Mouse (Mus musculus) forebrain, embryonic 11.5 days (tissue): ENCODE measurements around the gene Nxph3. TPM values are rescaled to one million over a fixed set of nuclear protein-coding genes. Genes with fewer than 3 reads are reported as not detected.

Experiments used
- ATAC-seq: fragments of 200-750 bp; cut with Nextera tagmentation; replicated peaks from 2 replicates; pipeline ENCODE4 v1.8.0; 2017; ENCODE audit warnings: moderate TSS enrichment; ENCODE audit not compliant: low FRiP score
- DNase-seq: peaks from one replicate; pipeline ENCODE4 v3.0.0-alpha.2; 2017; ENCODE audit warnings: low spot score
- H3K27ac ChIP-seq: fragments of 300-500 bp; sonication (generic); 2 replicates; pipeline ENCODE4 v1.5.1; 2014; ENCODE audit warnings: low read depth, low read length
- H3K27me3 ChIP-seq: fragments of 300-500 bp; sonication (generic); 2 replicates; pipeline ENCODE4 v1.6.1; 2014; ENCODE audit warnings: mild to moderate bottlenecking, low read length, mixed read lengths; ENCODE audit not compliant: control insufficient read depth, insufficient read depth
- H3K36me3 ChIP-seq: fragments of 300-500 bp; sonication (generic); 2 replicates; pipeline ENCODE4 v1.6.1; 2014; ENCODE audit warnings: mild to moderate bottlenecking, low read length, moderate library complexity, mixed read lengths; ENCODE audit not compliant: control insufficient read depth, insufficient read depth
- H3K4me1 ChIP-seq: fragments of 300-500 bp; sonication (generic); replicated peaks from 2 replicates; pipeline ENCODE4 v1.6.1; 2014; ENCODE audit warnings: low read length, mixed read lengths; ENCODE audit not compliant: control insufficient read depth, insufficient read depth
- H3K4me2 ChIP-seq: fragments of 300-500 bp; sonication (generic); 2 replicates; pipeline ENCODE4 v1.6.1; 2014; ENCODE audit warnings: low read depth, mild to moderate bottlenecking, low read length, moderate library complexity, mixed read lengths; ENCODE audit not compliant: severe bottlenecking
- H3K4me3 ChIP-seq: fragments of 300-500 bp; sonication (generic); 2 replicates; pipeline ENCODE4 v1.5.1; 2014; ENCODE audit warnings: low read depth, low read length
- H3K9ac ChIP-seq: fragments of 300-500 bp; sonication (generic); 2 replicates; pipeline ENCODE4 v1.6.1; 2014; ENCODE audit warnings: low read length
- H3K9me3 ChIP-seq: fragments of 300-500 bp; sonication (generic); 2 replicates; pipeline ENCODE4 v1.6.1; 2016; ENCODE audit warnings: low read length, mixed read lengths; ENCODE audit not compliant: control insufficient read depth
- WGBS: fragments of 180-500 bp; shearing (Covaris S2); extraction: QIAGEN DNeasy Blood & Tissue Kit; methylation state at CpG from one replicate; pipeline ENCODE4 v1.1.7; 2014; 5-methylcytosine and 5-hydroxymethylcytosine counted together
- polyA plus RNA-seq: library from polyadenylated mRNA; unstranded; fragments of >200 nt; fragmentation: Nextera tagmentation; extraction: Ambion mirVana; gene quantifications from 2 replicates; pipeline ENCODE4 v1.2.1, GENCODE M21; 2014

The Nxph3 gene
- polyA plus RNA-seq, 1 experiment from 2014 or later: 0.28 TPM

DNA sequence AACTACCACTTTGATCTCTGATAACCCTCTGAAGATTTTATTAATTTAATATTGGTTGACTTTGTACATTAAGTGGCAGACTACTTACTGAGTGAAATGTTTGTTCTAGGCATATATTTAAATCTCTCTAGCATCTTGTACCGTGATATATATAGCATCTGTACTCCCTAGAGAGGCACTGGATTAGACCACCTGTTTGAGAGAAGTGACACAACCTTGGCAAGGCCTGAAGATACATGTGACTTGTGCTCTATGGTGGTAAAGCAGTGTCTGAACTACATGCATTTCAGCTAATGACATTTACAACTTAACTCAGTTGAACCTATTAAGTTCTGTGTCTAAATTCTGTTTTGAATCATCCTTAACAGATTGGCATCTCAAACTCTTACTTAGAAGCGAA lies 41.4 kb downstream of the Nxph3 start:
- WGBS: 94% methylated on average over 2 of the region's 2 CpGs
- no peak for DNase-seq

DNA sequence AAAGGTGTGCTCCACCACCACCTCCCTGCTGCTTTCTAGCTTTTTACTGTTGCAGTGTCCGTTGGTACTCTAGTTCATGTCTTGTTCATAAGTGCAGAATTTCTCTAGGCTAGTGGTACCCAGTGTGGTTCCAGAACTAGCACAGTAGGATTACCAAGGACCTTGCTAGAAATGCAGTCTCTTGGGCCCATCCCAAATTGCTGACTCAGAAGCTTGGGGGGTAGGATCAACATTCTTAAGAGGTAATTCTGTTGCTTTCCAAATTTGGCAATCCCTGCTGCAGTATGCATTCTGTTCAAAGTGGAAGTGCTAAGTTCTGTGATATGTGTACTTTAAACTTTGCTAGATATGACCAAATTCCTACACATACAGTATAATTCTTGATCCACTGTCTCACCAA lies 46.6 kb downstream of the Nxph3 start:
- WGBS: 88% methylated on average over 1 of the region's 1 CpGs
- Histone ChIP-seq H3K4me3 (no peak overlapping the region), H3K4me2 (no peak overlapping the region), H3K9ac (no peak overlapping the region), H3K9me3 (no peaks in the 10 kb centered on the region), H3K27ac (no peak overlapping the region), H3K27me3 (no peaks in the 10 kb centered on the region), H3K4me1 (no peaks in the 10 kb centered on the region), H3K36me3 (peaks cover 7% of the 10 kb centered on the region; the same call in 1 of the 2 replicates)
- ATAC-seq (no peak), DNase-seq (no peak)

More for the DNA sequence above, 41.4 kb downstream of the Nxph3 start:
- no peak overlapping the region for H3K4me2 ChIP-seq
- H3K4me1 ChIP-seq: no peaks in the 10 kb centered on the region
- H3K36me3 ChIP-seq: peaks cover 7% of the 10 kb centered on the region; the same call in 1 of the 2 replicates
- no peaks in the 10 kb centered on the region for H3K9me3 ChIP-seq
- no peak overlapping the region for H3K9ac ChIP-seq
- no peaks in the 10 kb centered on the region for H3K27me3 ChIP-seq
- H3K27ac ChIP-seq: no peak overlapping the region
- ATAC-seq: no peak
- H3K4me3 ChIP-seq: no peak overlapping the region

DNA sequence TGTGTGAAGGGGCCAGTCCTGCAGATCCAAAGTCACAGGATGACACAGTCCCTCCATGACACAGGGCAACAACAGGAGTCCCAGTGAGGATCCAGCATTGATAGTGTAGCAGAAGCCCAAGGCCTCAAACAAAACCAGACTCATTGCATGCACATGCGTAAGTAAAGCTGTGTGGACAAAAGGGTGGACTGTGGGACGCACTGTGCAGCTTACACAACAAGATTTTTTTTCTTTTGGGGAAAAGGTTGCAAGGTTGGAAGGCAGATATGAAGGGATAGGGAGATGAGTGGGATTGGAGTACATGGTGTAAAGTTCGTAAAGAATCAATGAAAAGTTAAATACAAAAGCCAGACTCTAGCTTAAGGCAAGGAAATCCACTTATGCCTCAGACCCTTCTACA lies 52.2 kb downstream of the Nxph3 start:
- H3K9ac ChIP-seq: no peak overlapping the region
- H3K4me3 ChIP-seq: no peak overlapping the region
- H3K27me3 ChIP-seq: no peaks in the 10 kb centered on the region
- H3K9me3 ChIP-seq: no peaks in the 10 kb centered on the region
- DNase-seq: no peak
- no peaks in the 10 kb centered on the region for H3K4me1 ChIP-seq
- 89% methylated on average over 3 of the region's 3 CpGs for WGBS
- no peak overlapping the region for H3K4me2 ChIP-seq
- H3K27ac ChIP-seq: no peak overlapping the region
- ATAC-seq: no peak
- H3K36me3 ChIP-seq: no peaks in the 10 kb centered on the region

DNA sequence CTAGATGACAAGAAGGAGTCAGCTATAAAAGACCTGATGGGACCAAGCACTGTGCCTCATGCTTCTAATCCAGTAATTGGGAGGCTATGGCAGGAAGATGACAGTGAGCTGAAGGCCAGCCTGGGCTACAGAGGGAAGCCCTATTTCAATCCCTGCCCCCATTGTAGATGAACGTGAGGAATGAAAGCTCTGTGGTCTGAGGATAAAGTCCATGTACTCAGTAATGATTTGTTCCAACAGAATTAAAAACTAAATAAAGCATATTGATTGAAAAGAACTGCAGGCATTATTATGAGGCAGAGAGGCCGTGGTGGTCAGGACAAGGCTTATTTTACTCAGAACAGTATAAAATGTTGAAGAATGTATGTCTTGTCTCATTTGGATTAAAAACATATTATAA lies 53.5 kb downstream of the Nxph3 start:
- DNase-seq (no peak), ATAC-seq (no peak)
- WGBS: 85% methylated on average over 2 of the region's 2 CpGs
- Histone ChIP-seq H3K27ac (no peak overlapping the region), H3K9ac (no peak overlapping the region), H3K4me1 (no peaks in the 10 kb centered on the region), H3K9me3 (no peaks in the 10 kb centered on the region), H3K4me2 (no peak overlapping the region), H3K36me3 (no peaks in the 10 kb centered on the region), H3K4me3 (no peak overlapping the region), H3K27me3 (no peaks in the 10 kb centered on the region)

Other genes starting within 250 kb of the Nxph3 start
- 85.3 and 94.0 TPM in 2 replicates for gene Kat7, start 204.3 kb downstream of the Nxph3 start, polyA plus RNA-seq
- 8.9 and 10.1 TPM in 2 replicates for gene Fam117a, start 177.6 kb downstream of the Nxph3 start, polyA plus RNA-seq
- gene Slc35b1, start 129.9 kb downstream of the Nxph3 start, polyA plus RNA-seq: 116 and 118 TPM in 2 replicates
- 144 and 146 TPM in 2 replicates for gene Spop, start 100.5 kb downstream of the Nxph3 start, polyA plus RNA-seq
- 10.5 and 11.5 TPM in 2 replicates for gene Ngfr, start 73.2 kb upstream of the Nxph3 start, polyA plus RNA-seq
- 198 and 205 TPM in 2 replicates for gene Phb, start 152.4 kb upstream of the Nxph3 start, polyA plus RNA-seq
- 11.9 and 13.9 TPM in 2 replicates for gene Zfp652, start 198.1 kb upstream of the Nxph3 start, polyA plus RNA-seq
- gene B130006D01Rik, start 209.0 kb upstream of the Nxph3 start, polyA plus RNA-seq: 1.4 and 2.2 TPM in 2 replicates